Mouse (Mus musculus): ENCODE results near the gene Bid.

Gene Bid

DNA sequence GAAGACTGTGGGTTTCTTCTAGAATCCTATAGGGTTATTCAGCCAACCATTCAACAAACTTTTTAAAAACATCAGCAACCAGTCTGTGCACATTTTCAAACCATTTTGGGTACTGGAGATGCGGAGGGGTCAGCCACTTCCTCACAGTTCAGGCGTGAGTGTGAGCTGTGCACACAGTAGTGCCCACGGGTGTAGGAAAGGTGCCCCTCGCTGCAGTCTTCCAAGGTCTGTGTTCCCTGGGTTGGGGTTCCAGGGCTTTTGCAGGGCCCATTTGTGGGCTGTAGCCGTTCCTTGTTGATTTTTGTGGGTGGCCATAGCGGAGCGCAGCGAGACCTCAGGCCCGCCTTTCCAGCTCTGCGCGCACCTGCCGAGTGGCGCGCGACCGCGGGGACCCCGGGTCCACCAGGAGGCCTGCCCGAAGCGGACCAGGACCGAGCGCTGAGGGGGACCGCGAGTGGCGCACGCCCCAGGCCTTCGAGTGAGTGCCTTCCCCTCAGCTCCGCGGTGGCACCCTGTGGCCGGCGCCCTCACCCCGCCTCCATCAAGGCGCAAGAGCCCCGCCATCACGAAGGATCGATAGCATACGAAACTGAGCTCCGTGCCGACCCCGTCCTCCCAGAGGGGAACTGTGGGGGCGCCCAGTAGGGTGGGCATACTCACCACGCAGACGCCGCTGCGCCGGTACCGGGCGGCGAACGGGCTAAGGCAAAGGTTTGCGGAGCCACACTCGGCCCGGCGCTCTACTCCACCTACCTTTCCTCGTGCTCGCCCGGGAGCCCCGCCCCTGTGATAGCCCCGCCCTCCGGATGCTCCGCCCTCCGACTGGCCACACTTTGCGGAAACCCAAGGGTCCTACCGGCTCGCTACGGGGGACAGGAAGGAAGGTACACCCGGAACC is at the start of gene Bid:
Gene Bid, minus strand, starts transcription at position 780 of the 898 bp plus-strand sequence.
- DNase-seq (ENCODE audit: low spot score), result peak; percentile 93

DNA sequence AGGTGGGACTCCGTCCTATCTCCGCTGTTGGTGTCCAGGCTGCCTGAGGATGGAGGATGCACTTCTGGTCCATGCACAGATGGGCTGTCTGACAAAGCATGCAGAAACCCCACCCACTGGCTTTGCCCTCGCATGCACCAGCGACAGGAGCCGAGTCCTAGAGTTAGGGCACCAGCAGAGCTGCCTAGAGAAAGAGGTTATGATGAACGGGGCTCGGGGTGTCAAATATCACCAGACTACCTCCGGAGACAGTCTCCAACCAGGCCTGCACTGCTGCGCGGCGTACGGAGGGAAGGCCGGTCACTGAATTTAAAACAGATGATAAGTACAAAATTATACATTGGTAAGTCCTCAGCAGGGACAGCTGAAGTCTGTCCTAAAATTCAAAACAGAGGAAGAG is 49.2 kb upstream of the Bid start:
- DNase-seq (ENCODE audit: low spot score), result no peak

DNA sequence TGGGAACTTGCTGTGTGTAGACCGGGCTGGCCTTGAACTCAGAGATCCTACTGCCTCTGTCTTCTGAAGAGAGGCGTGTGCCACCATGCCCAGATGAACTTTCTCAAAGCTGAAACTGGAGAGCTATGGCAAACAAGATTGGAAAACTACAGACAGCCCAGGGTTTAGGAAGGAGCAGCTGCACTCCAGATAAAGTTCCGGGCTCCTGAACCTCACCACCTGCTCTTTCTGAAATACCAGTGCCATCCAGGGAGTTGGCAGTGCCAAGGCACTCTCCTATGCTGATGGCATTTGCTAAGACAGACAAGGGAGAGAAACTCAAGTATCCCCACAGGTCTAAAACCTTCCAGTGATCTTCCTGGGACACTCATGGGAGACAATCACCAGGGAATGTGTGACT is 47.5 kb upstream of the Bid start:
- DNase-seq (ENCODE audit: low spot score), result no peak

DNA sequence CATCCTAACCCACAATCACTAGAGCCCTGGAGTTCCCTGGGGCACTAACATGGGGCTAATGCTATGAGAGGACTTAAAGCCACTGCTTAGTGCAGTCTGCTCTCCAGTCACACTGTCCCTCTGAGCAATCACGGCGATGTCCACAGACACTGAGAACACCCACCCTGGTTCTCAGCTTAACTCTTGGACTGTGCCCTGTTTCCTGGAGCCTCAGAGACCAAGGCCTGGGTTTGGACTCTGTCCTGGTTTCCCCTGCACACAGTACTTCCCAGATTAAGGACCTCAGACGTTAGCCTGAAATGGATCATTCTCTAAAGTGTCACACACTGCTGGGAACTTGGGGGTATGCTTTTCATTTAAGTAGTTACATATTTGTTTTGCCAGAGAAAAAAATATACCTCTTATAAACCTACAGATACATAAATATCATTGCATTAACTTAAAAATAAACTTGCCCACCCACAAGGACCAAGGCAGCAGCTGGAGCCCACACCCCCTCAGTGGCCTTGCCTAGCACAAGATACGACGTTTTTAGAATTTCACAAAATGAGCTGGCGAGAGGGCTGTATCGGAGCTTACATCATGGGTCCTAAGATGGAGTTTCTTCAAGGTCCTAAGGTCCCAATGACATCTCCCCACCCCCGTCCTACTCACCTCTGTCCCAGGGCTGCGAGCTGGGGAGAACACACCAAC is 43.8 kb upstream of the Bid start:
- DNase-seq (ENCODE audit: low spot score), result no peak

DNA sequence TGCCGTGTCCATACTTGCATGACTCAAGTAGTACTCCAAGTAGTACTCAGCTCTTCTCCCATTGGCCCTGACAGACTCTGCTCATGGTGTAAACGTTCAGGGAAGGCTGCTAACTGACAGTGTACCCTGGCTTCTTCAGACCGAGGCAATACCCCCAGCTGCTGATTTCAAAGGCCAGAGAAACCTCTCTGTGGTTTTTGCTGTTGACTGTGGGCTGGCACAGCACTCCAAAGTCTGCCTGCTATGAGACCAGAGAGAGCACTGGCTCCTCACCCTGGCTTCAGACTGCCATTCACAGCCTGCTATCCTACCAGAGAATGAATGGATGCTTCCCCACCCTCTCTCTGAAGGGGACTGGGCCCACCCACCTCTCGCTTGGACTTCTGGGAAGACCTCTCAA is 40.7 kb upstream of the Bid start:
- no peak for DNase-seq (ENCODE audit: low spot score)

DNA sequence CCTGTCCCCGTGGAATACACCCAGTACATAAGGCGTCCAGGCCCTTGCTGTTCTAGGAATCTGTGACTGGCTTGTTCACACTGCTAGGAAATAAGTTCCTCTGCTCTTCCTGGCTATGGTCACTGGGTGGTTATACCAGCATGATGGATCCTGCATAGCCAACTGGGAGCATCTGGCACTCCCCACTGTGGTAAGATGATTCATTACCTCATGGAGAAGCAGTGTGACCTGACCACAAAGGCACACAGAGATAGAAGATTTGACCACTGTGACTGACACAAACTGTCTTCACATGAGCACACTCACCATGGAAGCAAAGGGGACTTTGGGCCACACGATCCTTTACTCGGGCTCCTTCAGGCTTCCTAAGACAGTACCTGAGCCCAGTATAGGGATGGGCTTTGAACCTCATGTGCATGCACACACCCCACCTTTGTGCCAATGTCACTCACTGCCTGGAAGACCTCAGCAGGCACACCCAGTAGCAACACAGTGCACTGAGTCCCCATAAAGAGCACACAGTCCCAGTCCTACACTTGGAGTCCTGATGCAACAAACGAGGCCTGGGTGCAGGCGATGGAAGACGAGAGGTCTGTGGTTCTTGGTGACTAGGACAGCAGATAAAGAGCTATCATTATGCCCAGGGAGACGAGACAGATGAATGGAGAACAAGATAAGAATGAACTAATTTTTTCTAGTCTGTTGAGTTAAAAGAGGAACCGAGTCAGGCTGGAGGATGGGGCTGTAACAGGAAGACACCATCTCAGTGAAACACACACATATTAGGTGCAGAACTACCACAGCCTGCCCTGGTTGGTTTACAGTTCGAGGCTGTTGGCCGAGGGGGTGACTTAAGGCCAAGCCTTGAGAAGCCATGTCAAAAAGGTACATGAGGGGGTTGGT is 39.9 kb upstream of the Bid start:
- no peak for DNase-seq (ENCODE audit: low spot score)

DNA sequence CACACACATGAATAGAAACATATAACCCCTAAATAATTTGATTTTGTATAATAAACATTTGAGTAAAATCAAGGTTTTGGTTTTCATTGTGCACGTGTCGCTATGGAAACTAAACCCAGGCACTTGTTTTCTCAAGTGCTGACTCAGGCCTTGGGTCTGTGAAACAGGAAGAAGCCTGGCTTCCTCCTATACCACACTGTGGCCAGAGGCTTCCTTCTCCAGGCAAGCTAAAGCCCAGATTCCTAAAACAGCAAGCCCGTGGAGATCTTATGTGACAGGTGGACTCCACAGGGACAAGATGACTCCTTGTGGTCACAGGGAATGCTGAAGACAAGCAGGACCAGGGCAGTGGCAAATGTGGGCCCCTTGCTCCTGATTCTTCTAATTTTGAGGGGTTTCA is 38.6 kb upstream of the Bid start:
- DNase-seq (ENCODE audit: low spot score), result no peak

DNA sequence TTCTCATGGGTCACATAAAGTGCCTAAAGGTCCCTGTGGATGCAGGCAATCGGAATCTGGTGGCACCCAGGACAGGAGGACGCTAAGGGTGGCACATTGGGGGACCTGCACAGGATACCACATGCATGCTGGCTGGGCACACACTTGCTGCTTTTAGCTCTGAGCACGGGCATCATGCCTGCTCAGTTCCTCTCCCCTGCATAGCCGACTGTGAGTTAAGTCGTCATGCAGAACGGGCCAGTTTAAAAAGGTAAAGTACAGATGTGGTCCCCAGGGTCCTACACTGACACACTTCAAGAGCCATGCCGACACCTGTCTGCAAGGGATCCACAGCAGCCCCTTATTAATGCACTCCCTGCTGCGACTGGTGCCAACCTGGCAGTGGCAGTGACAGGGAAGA is 37.6 kb upstream of the Bid start:
- DNase-seq (ENCODE audit: low spot score), result no peak

DNA sequence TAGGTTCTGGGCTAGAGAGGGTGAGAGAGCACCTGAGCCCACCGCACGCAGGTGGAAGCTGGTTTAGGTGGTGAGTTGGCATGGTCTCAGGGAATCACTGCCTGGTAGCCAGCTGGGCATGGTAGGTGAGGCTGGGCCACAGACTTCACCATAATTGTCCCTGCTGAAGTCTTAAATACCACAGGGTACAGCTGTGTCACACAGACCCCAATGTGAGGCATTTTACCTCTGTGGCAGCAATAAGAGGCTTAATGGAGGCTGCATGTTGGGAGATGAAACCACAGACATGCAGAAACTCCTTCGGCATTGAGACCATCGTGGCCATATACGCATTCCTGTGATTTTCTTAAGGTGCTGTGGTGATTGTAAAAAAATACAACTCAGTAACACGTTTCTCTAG is 35.8 kb upstream of the Bid start:
- no peak for DNase-seq (ENCODE audit: low spot score)

DNA sequence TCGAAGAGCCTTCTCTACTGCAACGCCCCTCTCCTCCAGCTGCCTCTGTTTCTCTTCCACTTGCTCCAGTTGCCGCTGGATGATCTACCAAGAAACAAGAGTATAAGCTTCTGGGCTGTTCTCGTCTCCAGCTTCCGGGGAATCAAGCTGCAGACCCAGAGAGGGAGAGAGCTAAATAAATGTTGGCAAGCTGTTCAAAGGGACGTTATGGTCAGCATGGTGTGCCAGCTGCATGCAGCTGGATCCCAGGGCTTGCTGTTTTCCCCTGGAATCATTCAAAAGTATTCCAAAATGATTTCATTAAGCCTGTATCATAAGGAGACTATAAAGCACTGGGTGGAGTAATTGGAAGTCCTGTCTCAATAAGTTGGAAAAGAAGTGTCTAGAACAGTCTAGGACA is 34.7 kb upstream of the Bid start:
- no peak for DNase-seq (ENCODE audit: low spot score)

DNA sequence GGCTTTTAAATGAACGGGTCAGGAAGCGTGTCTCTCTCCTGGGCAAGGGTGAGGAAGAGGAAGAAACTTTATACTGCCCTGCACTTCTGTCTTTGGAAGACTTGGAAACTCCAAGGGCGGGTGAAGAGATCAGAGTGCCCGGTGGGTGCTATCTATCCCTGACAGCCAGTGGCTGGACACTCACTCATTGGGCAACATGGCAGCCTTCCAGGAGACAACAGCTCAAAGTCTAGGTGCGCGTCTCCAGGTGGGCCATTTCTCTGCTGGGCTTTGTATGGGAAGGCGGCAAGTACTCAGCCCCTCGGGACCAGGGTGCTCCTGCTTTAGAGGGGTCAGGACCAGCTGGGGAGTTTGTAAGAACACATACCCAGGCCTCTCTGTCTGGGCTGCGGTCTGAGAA is 28.9 kb upstream of the Bid start:
- DNase-seq (ENCODE audit: low spot score), result no peak

DNA sequence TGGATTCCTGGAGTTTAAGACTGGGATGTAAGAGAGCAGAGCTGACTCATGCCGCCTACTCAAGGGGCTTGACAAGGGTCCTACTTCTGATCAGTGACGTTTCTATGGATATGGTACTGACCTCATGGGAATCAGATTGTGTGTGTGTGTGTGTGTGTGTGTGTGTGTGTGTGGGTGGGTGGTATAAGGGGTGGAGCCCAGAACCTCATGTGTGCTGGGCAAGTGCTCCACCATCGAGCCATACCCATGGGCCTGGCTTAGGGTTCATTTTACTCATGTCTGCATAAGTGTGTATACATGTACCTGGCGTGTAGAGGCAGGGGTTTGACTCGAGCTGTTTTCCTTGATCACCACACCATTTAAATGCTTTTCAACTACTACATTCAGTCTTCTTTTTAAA is 27.3 kb upstream of the Bid start:
- no peak for DNase-seq (ENCODE audit: low spot score)

DNA sequence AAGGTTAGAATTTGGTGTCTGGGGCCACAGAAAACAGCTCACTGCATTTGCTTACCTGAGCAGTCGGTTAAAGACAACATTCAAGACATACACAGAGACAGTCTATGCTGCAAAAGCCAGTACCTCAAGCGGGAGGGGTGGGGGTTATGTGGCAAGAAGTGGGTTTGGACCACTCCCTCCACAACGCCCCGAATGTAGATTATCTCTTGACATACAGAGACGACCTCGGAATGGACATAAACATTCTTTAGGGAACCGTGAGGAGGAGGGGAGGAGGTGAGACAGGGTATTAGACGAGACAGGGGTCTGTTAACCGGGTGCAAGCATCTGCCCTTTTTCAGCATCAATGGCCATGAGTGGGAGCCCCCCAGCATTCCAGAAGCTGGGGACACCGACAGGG is 26.9 kb upstream of the Bid start:
- no peak for DNase-seq (ENCODE audit: low spot score)

DNA sequence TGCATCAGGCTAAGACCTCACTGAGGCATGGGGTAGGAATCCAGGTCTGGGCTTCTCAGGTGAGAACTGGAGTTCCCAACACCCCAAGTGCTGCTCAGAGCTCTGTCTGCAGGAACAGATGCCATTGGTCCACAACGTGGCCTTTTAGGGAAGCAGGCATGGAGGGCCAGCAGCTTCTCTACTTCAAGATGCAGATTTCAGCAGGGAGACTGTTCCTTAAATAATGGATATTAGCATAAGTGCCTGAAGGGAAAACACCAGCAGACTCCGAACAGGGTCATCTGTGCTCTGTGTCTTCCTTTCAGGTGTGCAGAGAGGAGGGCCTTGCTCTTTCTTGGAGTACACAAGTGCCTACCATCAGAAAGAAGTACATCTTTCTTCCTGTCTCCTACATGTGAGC is 26.4 kb upstream of the Bid start:
- DNase-seq (ENCODE audit: low spot score), result no peak

DNA sequence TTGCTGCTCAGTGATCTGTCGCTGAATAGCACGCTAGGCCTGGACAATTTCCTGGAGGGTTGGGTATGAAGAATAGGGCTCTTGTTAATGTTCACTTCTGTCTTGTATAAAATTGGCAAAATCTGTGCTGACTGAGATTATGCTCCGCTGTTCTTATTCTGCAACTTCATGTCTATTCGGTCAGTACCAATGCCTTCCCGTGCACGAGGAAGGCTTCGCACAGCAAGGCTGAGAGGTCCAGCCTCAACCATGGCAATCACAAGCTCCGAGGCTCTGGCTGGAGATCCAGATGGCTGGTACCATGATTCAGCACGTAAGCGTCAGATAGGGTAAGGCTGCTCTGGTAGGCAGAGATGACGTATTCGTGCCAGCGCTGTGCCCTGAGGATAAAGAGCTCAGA is 24.9 kb upstream of the Bid start:
- no peak for DNase-seq (ENCODE audit: low spot score)

DNA sequence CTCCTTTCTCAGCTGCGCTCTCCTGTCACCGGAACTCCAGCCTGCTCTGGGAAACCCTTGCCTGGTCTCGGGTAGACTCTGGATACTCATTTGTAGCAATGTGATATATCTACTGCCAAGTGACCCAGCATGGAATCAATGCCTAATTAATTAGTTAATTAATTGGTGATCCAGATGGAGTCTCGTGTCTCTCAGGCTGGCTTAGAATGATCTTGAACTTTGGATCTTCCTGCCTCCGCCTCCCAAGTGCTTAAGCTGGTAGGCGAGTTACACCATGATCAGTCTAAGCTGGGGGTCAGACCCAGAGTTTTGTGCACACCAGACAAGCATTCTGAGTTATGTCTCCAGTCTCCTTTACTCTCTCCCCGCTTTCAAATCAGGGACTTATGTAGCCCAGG is 24.4 kb upstream of the Bid start:
- DNase-seq (ENCODE audit: low spot score), result no peak

DNA sequence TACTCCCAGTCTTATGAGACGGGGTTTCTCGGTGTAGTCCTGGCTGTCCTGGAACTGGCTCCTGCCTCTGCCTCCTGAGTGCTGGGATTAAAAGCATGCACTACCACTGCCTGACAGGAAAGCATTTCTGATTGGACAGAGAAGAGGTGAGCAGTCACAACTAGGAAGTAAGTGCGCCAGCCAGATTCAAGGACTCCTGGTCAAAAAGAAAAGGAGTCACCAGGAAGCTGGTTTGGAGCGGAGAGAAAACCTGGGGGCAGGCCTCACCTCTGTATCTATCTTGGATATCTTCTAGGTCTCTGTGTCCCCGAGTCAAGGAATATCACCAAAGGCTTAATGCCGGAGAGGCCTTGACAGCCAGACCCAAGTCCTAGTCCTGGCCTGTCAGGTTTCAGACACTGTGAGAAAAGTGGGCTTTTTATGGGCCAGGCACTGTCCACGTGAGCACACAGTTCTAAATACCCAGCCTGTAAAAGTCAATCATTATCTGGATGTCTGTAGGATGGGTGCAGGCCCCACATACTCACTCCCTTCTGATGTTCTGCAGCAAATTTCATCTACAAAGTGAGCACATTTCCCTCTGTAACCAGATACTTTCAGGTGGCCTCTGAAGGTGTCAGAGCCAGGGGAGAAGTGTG is 23.9 kb upstream of the Bid start:
- no peak for DNase-seq (ENCODE audit: low spot score)

DNA sequence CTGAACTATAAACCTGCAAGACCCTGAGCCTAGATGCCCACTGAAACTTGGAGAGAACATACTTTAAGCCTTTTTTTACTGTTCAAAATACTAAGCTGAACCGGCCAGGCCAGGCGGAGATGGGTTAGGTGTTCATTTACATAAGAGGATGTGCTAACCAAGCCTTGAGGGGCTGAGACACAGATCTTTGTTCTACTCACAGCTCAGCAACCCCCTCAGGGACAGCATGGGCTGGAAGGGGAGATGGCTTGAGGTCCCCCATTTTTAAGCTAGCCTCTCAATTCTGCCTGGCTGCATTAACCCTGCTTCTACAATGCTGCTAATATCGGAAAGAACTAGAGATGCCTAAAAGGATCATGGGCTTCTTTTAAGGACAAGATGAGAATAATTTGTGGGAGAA is 23.1 kb upstream of the Bid start:
- no peak for DNase-seq (ENCODE audit: low spot score)

DNA sequence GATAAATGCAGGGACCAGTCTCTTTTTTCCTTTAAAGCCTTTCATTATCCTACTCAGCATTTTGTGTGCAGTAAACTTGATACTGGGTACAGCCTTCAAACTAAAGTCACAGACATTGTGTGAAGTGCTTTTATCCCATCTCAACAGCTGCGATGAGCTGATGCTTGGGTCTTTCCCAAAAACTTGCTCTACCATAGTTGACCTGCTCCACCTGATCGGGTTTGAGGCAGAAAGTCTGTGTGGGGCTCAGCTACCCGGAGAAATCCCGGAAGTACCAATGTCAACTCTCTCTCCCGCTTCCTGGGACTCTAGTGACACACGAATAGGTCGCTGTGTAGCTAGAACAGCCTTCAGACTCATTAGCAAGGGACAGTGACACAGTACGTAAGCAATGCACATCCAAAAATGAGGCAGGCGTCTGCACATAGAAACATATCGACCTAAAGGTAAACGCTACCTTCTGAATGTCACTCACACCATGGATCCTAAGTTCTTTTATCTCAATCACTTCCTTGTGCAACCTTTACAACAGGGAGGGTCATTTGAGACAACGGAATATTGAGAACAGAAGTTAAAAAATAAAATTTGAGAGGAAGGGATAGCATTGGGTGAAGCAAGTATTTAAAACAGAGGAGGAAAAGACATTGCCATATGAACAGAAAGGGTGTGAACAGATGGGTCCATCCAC is 22.3 kb upstream of the Bid start:
- no peak for DNase-seq (ENCODE audit: low spot score)

DNA sequence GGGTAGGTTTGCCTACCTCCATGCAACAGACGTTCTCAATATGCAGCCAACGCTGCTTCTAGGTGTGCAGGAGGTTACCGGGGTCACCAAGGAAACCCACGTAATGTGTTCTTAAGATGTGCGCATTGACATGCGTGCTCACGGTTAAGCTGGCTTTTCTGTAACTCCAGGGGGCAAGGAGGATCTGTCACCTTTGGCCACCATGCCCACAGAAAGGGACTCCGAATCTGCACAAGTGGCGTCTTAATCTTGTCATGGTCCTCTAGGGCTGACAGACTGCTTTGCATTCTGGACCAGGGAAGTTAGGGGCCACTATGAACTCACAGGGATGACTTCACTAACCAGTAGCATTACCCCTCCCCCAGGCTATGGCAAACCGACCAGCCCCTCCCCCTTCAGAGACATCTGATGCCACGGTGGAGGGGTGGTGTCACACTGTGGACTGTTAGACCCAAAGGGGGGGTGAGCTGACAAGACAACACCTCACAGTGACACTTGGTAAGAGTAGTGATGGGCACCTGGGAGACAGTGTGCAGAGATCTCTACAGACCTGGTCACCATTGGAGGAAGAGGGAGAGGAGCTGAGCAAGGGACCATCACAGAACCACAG is 21.5 kb upstream of the Bid start:
- no peak for DNase-seq (ENCODE audit: low spot score)

DNA sequence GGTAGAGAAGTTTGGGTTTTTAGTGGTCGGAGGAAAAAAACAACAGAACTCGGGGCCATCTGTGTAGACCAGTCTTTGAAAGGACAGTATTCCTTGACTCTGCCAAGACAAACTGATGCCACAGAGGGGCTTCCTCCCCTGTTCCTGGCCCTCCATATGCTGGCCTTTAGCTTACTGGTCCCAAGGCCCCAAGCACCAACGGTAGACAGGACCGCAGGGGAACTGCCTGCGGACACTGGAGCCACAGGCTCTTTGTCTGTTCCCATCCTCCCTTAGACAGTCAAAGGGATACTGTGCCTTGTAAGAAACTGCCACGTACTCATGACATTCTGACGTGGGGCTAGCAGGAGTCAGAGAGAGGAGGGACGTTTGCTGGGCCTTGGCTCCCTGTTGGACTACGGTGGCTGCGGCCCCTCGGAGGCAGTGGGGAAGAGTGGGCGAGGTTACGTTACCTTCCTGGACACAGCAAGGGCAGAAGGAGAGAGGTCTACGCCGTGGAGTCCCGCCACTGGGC is 20.5 kb upstream of the Bid start:
- DNase-seq (ENCODE audit: low spot score), result no peak

Data from spleen, adult 12 weeks (tissue).